Mouse (Mus musculus): Measurements from ENCODE around the gene Brd1.
"Not testable (repeated sequence)": the region's sequence is repeated elsewhere in the genome, so short reads cannot be mapped to it uniquely, and the experiment has no call there.

DNA sequence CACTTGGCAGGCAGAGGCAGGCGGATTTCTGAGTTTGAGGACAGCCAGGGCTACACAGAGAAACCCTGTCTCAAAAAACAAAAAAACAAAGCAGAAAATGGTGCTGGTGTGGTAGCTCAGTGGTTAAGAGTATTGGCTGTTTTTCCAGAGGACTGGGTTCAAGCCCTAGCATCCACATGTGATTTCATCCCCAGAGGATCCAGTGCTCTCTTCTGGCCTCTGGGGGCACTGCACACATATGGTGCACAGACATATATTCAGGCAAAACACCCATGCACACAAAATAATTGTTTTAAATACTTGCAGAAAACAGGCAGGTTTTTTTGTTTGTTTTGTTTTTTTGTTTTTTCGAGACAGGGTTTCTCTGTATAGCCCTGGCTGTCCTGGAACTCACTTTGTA is 32.1 kb upstream of the Brd1 start:
- not testable (repeated sequence) for TF ChIP-seq POLR2A (IDR thresholded peaks at IDR 0.05; ENCODE audit: control insufficient read depth, low read depth, low read length); CTCF (IDR thresholded peaks at IDR 0.05; ENCODE audit: control insufficient read depth, insufficient read depth, insufficient replicate concordance, low read depth, low read length)
